Mouse (Mus musculus) cortical plate, adult 2 months (tissue): ENCODE measurements around the gene Tmem176b.

Experiments used
- CTCF ChIP-seq: fragments of 200-500 bp; IDR thresholded peaks from 2 replicates; pipeline ENCODE4 v1.5.1; 2011; ENCODE audit warnings: mild to moderate bottlenecking, control low read depth, low read length; ENCODE audit not compliant: insufficient read depth; ENCODE audit errors: extremely low read depth
- POLR2A ChIP-seq: fragments of 200-500 bp; IDR thresholded peaks from 2 replicates; pipeline ENCODE4 v1.6.1; 2011; ENCODE audit warnings: mild to moderate bottlenecking, low read length, control low read depth; ENCODE audit not compliant: insufficient read depth; ENCODE audit errors: extremely low read depth

GRCm38 (mm10) chr6:48836146-48836545, 5.2 kb downstream of the Tmem176b start:
- no peak for TF ChIP-seq CTCF
- no peak for TF ChIP-seq POLR2A
